Mouse (Mus musculus) adrenal gland, adult 8-10 months (tissue): ENCODE results near the gene Aspa. TPM values are rescaled to one million over a fixed set of nuclear protein-coding genes. Genes with fewer than 3 reads are reported as not detected.
A peak's percentile ranks its signal among the peaks of the same experiment; 100 is the strongest.
"Not testable (repeated sequence)": the region's sequence is repeated elsewhere in the genome, so short reads cannot be mapped to it uniquely, and the experiment has no call there.

Experiments
- DNase-seq: peaks from one replicate; pipeline ENCODE4 v3.0.0; 2022
- total RNA-seq, 4 experiments: library from RNA; stranded (reverse); gene quantifications; 2 replicates each; pipeline ENCODE4 v1.2.4; 2022

Aspa gene
- 10 to 100 TPM in 1 of 4 experiments, 1 to 10 TPM in 3; 5.7 to 12.9 (median 7.3) TPM for total RNA-seq

DNA sequence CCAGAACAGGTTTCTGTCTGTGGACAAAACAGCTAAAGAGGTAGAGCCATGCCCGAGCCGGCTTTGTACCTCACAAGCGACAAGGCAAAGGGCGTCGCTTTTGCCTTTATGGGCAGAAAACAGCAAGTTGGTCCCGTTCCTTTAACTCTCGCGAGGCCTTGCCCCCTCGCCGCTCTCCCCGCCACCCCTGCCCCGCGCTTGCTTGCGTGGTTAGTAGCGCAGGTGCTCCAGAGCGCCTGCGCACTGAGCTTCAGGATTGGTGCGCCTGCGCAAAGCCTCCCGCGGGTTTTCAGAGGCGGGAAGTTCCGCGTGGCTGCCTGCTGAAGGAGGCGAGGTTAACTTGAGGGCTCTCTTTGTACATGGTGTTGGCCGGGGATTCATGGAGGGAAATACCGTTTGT lies at the start of gene Aspa, which contains the start of the genes Gm49340 and Spata22:
Aspa (minus strand) TSS at position 155 of the 400 bp plus-strand sequence.
Gm49340 (plus strand) TSS at position 300 of the 400 bp plus-strand sequence.
Spata22 (plus strand) TSS at position 300 of the 400 bp plus-strand sequence.
- DNase-seq: no peak

- no peak for DNase-seq
Measured at GRCm38 (mm10) chr11:73370946-73371345, 41.5 kb upstream of the Aspa start, which contains the start of gene Olfr376. Gene Olfr376 (plus strand): TSS chr11:73371246.

DNA sequence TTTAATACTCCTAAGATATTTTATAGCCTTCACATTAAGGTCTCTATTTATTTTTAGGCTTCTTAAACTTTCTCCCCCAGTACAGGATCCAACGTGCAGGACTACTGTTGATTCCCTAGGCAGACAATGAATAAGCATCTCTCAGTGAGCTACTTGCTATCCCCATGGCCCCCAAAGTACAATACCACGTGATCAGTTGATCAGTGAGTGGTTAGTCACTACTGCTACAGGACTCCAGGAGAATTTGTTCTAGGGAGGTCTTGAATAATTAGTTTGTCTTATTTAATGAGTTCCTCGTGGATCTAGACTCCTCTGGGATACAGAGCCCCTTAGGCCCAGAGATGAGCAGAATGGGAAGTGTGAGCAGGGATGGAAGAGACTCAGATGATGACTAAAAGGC lies 21.1 kb upstream of the Aspa start, which contains the start of gene Olfr20:
Olfr20 (plus strand) TSS at position 301 of the 400 bp plus-strand sequence.
- DNase-seq: no peak

DNA sequence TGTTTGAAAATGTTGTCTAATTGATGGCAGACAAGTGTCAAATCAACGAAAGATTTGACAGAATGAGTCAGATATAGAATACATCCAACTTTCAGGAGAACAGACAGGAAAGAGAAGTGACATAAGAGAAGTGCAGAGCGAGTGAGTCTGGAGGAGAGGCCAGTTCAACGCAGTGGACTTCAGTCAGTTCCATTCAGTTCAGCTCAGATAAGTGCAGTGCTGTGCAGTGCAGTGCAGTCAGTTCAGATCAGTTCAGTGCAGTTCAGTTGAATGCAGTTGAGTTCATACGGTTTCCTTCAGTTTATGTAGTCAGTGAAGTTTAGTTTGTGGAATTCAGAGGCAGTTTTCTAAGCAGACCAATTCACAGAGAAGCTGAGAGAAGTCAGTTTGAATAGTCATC lies 7.5 kb upstream of the Aspa start:
- no peak for DNase-seq

DNA sequence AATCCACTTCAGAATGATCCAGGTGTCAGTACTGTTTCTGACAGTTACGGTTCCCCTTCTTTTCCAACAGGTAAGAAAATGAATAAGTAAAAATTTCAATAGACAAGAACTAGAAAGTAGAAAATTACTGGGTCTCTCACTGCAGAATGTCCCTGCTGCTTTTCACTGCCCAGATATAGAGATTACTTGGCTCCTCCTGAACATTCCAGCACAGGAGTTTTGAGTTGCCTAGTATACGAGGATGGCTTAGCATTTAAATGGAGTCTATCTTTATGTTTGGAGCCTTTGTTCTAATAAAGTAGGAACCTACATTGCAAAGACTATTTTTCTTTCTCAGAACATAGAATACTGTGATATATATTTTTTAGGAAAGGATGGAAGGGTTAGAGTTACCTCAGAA lies 4.0 kb upstream of the Aspa start:
- DNase-seq: no peak

- no peak for DNase-seq
Measured at GRCm38 (mm10) chr11:73327361-73327760, 2.0 kb downstream of the Aspa start.

GRCm38 (mm10) chr11:73326485-73326886 lies 2.9 kb downstream of the Aspa start:
- peak; percentile 13 for DNase-seq

DNA sequence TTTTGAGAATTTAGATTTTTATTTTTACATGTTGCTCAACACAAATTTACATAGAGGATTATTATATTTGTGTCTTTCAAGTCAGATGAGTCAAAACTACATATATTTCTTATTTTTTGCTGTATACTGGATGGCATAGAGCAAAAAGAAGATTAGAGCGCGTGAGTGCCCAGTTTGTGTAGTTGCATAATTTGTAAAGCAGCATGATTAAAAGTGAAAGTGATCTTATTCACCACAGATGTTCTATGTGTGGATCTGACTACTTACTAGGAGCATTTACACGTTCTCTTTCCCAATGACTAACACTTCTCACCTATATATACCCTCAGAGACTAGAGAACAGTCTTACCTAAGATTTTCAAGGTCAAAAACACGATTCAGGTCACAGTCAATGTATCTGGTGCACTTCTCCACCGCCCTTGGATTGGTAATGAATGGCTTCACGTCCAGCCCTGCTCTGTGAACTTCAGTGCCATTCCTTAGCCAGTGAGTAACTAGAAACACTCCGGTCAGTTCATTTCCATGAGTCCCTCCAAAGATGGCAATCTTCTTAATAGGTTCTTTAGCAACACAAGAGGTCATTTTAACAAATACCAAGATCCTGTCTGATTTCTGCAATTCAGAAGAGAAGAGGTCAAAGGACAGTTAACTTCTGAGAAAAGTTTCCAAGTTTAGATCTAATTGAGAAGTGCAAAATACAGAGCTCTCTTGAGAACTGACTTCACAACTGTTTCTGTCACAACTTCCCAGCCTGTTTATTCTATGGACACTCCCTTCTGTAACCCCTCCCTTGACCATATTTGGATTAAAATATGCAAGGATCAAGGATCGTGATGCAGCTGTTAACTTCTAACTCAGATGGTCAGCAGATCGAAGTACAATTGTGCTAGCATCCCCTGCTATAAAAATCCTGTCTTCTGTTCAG lies 5.2 kb downstream of the Aspa start:
- DNase-seq: no peak

- DNase-seq: not testable (repeated sequence)
Measured at GRCm38 (mm10) chr11:73321064-73321463, 8.3 kb downstream of the Aspa start.

GRCm38 (mm10) chr11:73318581-73318980 lies 10.8 kb downstream of the Aspa start:
- not testable (repeated sequence) for DNase-seq

DNA sequence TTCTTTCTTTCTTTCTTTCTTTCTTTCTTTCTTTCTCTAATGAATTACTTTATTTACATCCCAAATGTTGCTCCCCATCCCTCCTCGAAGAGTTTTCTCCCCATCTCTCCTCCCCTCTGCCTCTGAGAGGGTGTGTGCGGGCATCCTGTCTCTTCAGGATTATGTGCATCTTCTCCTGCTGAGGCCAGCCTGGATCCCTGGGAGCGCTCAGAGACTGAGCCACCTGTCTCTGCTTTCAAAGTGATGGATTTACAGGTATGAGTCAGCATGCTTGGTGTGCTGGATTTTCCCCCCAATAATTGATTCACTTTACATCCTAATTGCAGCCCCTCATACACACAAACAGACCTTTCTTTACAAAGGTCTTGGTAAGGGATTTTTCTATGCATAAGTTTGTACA lies 13.4 kb downstream of the Aspa start:
- no peak for DNase-seq

DNA sequence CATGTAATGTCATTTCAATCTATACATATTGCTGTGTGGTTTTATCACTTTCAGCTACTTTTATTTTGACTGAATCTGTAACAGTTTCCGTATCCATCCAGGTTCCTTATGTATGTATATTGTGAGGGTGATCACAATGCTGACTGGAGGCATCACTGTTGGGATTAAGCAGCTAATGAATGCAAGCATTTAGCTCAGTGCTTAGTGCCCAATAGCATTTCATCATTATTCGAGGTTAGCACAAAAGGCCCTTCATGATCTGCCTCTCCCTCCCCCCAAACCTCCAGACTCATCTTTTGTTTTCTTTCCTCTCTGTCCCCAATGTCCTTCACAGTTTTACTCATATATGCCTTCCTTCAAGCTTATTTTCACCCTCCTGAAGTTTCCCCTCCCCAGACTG lies 26.3 kb downstream of the Aspa start:
- no peak for DNase-seq

DNA sequence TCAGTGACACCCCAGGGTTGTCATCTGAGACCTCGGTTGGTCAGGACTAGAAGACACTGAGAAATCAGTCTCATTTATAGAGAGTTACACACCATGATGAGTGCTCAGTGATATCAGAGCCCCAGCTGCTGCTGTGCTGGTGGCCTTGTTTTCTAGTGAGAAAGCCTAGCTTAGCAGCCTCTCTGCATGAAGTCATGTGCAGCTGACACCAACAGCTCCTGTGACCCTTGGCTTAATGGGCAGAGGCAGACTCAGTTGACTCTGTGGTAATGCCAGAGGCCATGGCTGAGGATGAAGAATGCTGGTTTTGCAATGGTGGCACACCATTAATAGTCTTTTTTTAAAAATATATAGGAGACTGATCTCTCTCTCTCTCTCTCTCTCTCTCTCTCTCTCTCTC lies 39.8 kb downstream of the Aspa start:
- no peak for DNase-seq

- DNase-seq: no peak
Measured at GRCm38 (mm10) chr11:73284351-73284750, 45.0 kb downstream of the Aspa start.

DNA sequence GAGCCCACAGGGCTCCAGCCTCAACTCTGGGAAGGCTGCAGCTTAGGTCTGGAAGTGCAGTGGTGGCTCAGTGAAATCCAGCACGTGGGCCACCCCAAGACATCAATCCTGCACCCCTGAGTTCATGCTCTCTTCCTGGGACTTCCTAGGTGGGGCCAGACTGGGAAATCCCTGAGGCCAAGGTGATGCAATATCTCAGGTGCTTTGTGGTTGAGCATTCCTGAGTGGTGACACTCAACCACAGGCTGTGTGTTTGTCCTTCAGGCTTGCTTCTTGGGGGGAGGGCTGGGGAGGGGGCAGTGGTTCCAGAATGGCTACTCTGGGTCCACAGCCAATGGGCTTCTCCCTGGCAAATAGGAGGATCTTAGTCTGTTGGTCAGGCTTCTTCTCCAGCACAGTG lies 45.5 kb downstream of the Aspa start:
- DNase-seq: no peak

DNA sequence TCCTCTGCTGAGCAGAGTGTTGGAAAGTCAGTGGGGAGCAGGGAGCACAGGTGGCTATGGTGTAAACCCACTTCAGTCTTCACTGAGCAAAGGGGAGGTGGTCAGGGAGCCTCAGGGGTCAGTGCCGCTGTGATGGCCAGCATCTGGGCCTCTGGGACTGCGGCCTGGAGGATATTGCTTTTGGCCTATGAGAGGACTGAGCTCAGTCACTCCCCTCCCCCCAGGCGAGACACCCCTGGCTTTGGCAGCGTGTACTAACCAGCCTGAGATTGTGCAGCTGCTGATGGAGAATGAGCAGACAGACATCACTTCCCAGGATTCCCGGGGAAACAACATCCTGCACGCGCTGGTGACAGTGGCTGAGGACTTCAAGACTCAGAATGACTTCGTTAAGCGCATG lies 46.0 kb downstream of the Aspa start:
- DNase-seq: no peak

GRCm38 (mm10) chr11:73281528-73282027 lies 47.8 kb downstream of the Aspa start:
- peak; percentile 11 for DNase-seq

DNA sequence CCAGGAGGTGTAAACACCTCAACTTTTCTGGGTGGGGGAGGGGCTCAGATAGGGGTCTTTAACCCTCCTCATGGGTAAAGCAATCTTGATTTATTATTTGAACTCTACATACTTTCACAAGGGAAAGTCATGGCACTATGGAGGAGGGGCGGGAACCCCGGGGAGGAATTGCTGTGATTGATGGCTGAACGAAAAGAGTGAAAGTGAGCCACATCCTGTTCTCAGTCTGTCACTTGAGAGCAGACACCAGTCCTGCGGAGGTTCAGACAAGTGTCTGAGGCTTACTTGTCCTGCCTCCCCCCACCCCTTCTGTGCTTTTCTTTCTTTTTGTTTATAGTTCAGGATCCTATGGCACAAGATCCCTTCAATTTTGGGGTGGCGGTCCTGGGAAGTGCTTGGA lies 48.7 kb downstream of the Aspa start:
- DNase-seq: no peak

DNA sequence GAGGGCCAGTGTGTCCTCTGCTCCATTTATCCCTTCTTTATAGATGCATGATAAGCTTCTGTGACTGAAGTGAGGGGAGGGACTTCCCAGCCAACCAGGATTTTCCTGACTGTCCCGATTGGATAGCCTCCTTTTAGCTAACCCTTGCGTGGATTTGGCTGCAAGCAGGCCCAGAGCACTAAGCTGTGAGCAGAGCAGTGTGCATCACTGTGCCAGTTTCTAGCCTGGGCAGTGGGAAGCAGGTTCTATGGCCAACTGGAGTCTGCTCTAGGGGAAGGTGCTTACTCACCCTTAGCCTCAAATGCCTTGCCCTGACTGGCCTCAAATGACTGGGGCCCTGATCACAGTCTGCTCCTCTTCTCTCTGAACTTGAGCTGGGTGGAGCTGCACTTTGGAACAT lies 54.6 kb downstream of the Aspa start:
- no peak for DNase-seq

- DNase-seq: no peak
Measured at GRCm38 (mm10) chr11:73267267-73267666, 62.1 kb downstream of the Aspa start, which contains the start of gene Trpv3. Gene Trpv3 (plus strand): TSS chr11:73267388.

GRCm38 (mm10) chr11:73261385-73261784 lies 68.0 kb downstream of the Aspa start:
- DNase-seq: no peak

DNA sequence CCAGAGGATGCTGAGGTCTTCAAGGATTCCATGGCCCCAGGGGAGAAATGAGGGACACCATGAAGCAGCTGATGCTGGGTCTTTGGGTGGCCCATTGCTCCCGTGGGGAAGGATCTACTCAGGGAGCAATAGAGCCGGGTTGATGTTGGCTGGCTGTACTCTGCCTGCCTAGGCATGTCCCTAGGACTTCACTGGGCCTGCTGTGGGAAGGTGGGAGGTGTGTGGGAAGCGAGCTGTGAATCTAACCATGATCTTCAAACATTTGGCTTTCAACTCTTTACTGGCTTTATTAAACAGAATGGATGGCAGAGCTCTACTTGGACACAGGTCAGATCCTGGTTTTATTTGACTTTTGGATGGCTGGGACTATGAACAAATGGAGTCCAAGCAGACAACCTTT lies 68.9 kb downstream of the Aspa start:
- no peak for DNase-seq

DNA sequence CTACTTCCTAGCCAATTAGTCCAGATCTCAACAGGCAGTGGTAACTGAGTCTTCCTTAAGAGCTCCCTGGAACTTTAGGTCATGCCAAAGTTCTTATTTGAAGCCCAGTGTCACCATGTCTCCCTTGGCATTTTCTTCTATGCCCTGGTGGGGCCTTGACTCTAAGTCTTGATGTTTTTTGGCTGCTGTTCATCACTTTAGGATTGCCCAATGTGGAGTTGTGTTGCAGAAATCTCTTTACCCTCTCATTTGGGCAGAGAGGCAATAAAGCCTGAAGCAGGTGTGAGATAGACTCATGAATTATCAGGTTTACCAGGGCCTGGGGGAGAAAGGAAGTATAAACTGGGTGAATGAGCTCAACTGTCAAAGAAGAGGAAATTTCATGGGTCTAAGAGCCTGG lies 70.7 kb downstream of the Aspa start:
- DNase-seq: no peak
